Mouse (Mus musculus) cortical plate, adult 2 months (tissue): Measurements from ENCODE around the gene Sdf2. TPM values are rescaled to one million over a fixed set of nuclear protein-coding genes. Genes with fewer than 3 reads are reported as not detected.
A peak's percentile ranks its signal among the peaks of the same experiment; 100 is the strongest.

Source experiments
- H3K27ac ChIP-seq: fragments of 200-500 bp; 2 replicates; pipeline ENCODE4 v1.5.1; 2012; ENCODE audit warnings: low read length, control low read depth, inconsistent platforms; ENCODE audit not compliant: insufficient read depth
- H3K4me1 ChIP-seq: fragments of 200-500 bp; 2 replicates; pipeline ENCODE4 v1.6.1; 2011; ENCODE audit warnings: low read length; ENCODE audit not compliant: control insufficient read depth, insufficient read depth
- H3K4me3 ChIP-seq: fragments of 200-500 bp; 2 replicates; pipeline ENCODE4 v1.5.1; 2011; ENCODE audit warnings: mild to moderate bottlenecking, low read length, control low read depth; ENCODE audit not compliant: insufficient read depth
- CTCF ChIP-seq: fragments of 200-500 bp; IDR thresholded peaks from 2 replicates; pipeline ENCODE4 v1.5.1; 2011; ENCODE audit warnings: mild to moderate bottlenecking, control low read depth, low read length; ENCODE audit not compliant: insufficient read depth; ENCODE audit errors: extremely low read depth
- POLR2A ChIP-seq: fragments of 200-500 bp; IDR thresholded peaks from 2 replicates; pipeline ENCODE4 v1.6.1; 2011; ENCODE audit warnings: mild to moderate bottlenecking, low read length, control low read depth; ENCODE audit not compliant: insufficient read depth; ENCODE audit errors: extremely low read depth
- polyA plus RNA-seq: library from polyadenylated mRNA; depleted of rRNA; stranded (reverse); fragments of >200 nt; gene quantifications from 2 replicates; pipeline ENCODE4 v1.2.3, GENCODE M21; 2012; rRNA removed

The Sdf2 gene
- polyA plus RNA-seq, result 111 and 115 TPM in 2 replicates

DNA sequence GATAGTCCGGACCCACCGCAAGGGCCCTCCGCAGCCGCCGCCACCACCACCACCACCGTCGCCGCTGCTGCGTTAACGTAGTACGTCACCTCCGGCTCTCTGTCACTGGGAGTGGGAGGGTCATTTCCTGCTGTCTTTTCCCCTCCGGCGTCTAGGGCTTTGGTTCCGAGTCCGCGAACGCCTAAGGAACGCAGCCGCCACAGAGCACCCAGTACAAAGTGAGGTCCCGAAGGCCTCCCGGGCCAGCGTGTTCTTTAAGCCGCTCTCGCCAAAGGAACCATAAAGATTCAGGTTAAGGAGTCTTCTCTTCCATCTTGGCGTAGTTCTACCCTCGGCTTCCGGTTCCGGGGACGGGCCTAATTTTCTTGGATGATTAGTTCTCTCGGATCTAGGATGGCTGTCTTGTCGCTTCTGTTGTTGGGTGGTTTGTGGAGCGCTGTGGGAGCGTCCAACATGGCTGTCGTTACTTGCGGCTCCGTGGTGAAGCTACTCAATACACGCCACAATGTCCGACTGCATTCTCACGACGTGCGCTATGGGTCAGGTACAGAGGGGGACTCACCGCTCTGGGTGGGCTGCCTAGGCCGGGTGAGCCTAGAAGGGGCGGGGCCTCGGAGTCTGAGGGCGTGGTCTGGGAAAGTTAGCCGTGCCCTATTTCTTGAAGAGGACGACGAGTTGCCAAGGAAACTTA, at the start of gene Sdf2, which contains the start of gene Supt6:
Gene Sdf2 (plus strand): TSS at position 120 of the 691 bp plus-strand sequence.
Gene Supt6 (minus strand): TSS at position 361 of the 691 bp plus-strand sequence.
- Histone ChIP-seq H3K4me3 (peak within 1 kb of the TSS; percentile 87), H3K27ac (peak within 1 kb of the TSS; percentile 71), H3K4me1 (peaks cover 4% of the 10 kb centered on the region; the same call in 1 of the 2 replicates)
- TF ChIP-seq POLR2A (peak; percentile 76), CTCF (no peak)

GRCm38 (mm10) chr11:78202372-78202771, 43.2 kb upstream of the Sdf2 start:
- TF ChIP-seq POLR2A, result no peak
- no peak for TF ChIP-seq CTCF

DNA sequence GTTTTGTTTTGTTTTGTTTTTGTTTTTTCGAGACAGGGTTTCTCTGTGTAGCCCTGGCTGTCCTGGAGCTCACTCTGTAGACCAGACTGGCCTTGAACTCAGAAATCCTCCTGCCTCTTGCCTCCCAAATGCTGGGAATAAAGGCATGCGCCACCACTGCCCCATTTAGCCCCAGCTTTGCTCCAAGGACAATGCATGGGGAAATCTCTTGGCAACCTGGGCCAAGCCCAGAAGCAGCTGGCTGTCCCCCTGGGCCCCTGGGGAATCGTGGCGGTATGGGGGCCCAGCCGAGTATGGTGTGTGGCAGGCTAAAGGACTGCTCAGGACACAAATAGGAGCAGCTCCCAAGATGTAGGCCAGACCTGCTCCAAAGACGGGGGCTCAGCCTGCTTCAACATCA, 41.3 kb upstream of the Sdf2 start:
- peaks cover 2% of the 10 kb centered on the region; the same call in 1 of the 2 replicates for H3K4me1 ChIP-seq
- TF ChIP-seq CTCF (no peak), POLR2A (no peak)
- no peak overlapping the region for H3K27ac ChIP-seq
- no peak overlapping the region for H3K4me3 ChIP-seq

More at GRCm38 (mm10) chr11:78202372-78202771, 43.2 kb upstream of the Sdf2 start:
- H3K4me3 ChIP-seq, result no peak overlapping the region
- peaks cover 2% of the 10 kb centered on the region; the same call in 1 of the 2 replicates for H3K4me1 ChIP-seq
- H3K27ac ChIP-seq, result no peak overlapping the region

DNA sequence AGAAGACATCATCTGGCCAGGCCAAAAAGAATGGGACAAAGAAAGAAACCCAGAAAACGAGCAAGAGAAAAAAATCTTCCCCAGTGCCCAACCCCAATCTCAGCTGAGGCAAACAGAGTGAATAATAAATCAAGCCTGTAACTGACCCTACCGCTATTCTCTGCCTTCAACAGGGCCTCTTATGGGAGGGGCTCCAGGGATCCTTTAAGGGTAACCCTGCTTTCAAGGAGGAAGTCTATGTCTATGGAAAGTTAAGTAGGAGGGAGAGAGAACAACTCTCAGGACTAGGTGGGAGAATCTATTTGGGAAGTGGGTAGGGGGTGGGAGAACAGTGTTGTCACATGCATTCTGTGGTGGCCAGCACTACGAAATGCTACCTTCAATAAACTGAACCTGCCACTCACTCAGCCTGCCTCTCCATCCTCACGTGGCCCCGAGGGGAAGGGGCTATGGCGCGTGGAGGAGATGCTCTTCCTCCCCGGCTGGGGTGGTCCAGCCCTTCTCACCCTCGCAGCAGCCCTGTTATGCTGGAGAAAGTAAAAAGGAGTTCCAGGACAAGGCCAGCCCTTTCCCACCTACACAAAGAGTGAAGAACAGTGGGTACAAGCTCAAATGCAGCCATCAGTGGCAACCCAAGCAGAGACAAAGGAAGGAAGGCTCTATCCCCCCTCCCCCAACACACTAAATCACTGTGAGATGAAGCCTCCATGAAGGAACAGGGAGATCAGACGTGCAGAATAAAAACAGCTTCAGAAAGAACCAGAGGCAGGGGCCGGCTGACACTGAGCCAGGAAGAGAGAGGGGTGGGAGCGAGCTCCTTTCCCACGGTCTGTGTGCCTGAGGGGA, 40.0 kb upstream of the Sdf2 start:
- H3K27ac ChIP-seq, result peak overlapping the region; percentile 45; the same call in 1 of the 2 replicates
- no peak overlapping the region for H3K4me3 ChIP-seq
- peaks cover 2% of the 10 kb centered on the region; the same call in 1 of the 2 replicates for H3K4me1 ChIP-seq
- TF ChIP-seq POLR2A (no peak), CTCF (no peak)

GRCm38 (mm10) chr11:78207190-78207589, 38.4 kb upstream of the Sdf2 start:
- no peak overlapping the region for H3K27ac ChIP-seq
- TF ChIP-seq POLR2A (no peak), CTCF (no peak)
- H3K4me3 ChIP-seq, result no peak overlapping the region
- peaks cover 2% of the 10 kb centered on the region; the same call in 1 of the 2 replicates for H3K4me1 ChIP-seq

- Histone ChIP-seq H3K4me1 (peaks cover 2% of the 10 kb centered on the region; the same call in 1 of the 2 replicates), H3K27ac (no peak overlapping the region), H3K4me3 (no peak overlapping the region)
- TF ChIP-seq CTCF (no peak), POLR2A (no peak)
Measured at GRCm38 (mm10) chr11:78209886-78210285, 35.7 kb upstream of the Sdf2 start.

DNA sequence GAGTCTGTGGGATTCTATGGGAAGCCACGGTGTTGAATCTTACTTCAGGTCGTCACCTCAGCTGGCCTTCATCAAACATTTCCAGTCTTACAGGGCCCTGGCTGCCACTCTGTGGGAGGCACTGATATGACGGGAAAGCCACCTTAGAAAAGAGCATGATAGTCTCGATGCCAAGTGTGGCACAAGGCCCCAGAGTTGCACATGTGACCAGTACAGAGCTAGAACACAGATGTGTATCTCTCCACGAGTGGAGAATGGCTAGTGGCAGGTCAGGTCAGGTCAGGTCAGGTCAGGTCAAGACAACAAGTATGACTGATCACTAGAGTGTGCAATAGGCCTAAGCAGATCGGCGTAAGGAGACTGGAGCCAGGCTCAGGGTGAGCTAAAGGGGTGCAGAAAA, 34.9 kb upstream of the Sdf2 start:
- H3K4me3 ChIP-seq, result no peak overlapping the region
- H3K4me1 ChIP-seq, result 0 out of 2 replicates have a peak, but pooled peaks cover 2% of the 10 kb centered on the region
- no peak for TF ChIP-seq CTCF
- no peak for TF ChIP-seq POLR2A
- H3K27ac ChIP-seq, result no peak overlapping the region

GRCm38 (mm10) chr11:78211513-78211912, 34.0 kb upstream of the Sdf2 start:
- Histone ChIP-seq H3K4me1 (no peaks in the 10 kb centered on the region), H3K27ac (no peak overlapping the region), H3K4me3 (no peak overlapping the region)
- no peak for TF ChIP-seq CTCF
- no peak for TF ChIP-seq POLR2A

DNA sequence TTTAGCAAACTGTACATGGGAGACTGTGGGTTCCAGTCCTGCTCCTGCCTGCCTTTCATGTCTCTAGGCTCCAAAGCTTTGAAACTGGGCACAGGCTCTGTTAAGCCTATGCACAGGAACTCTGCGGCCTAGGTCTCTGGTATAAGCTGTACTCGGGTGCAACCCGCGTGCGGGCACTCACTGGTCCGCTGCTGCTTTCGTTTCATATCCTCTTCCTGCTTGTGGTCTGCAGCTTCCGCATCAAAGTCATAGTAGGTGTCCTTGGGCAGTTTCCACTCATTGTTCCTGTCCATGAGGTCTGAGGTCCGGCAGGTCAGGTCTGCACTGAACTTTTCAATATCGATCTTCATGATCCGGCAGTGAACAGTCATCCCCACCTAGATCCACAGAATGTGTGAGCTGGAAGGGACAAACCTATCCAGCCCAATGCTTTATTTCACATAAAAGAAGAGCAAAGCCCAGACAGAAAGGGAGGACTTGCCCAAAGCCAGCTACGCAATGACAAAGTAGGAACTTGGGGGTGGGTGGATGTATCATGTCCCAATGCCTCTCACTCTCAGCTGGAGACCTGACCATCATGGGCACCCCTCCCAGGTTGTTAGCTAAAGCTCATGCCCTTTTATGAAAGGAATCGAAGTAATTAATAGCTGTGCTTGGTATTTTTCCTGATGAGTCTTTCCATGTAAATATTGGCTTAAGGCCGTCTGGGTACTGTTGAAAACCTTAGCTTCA, 32.3 kb upstream of the Sdf2 start:
- TF ChIP-seq CTCF (no peak), POLR2A (no peak)
- Histone ChIP-seq H3K27ac (no peak overlapping the region), H3K4me3 (no peak overlapping the region), H3K4me1 (no peaks in the 10 kb centered on the region)
